Mouse (Mus musculus): ENCODE results near the gene Pigr.

Pigr gene

GRCm38 (mm10) chr1:130849530-130850214 lies 23.2 kb downstream of the Pigr start:
- no peak for DNase-seq (ENCODE audit: low read depth, low spot score)
- Histone ChIP-seq H3K36me3 (ENCODE audit: control insufficient read depth, insufficient read depth, low read length, poor library complexity, severe bottlenecking) (no peaks in the 10 kb centered on the region), H3K27me3 (ENCODE audit: control insufficient read depth, insufficient read depth, low read length, poor library complexity, severe bottlenecking) (no peaks in the 10 kb centered on the region)

GRCm38 (mm10) chr1:130850405-130850804 lies 23.9 kb downstream of the Pigr start:
- Histone ChIP-seq H3K27me3 (ENCODE audit: control insufficient read depth, insufficient read depth, low read length, poor library complexity, severe bottlenecking) (no peaks in the 10 kb centered on the region), H3K36me3 (ENCODE audit: control insufficient read depth, insufficient read depth, low read length, poor library complexity, severe bottlenecking) (no peaks in the 10 kb centered on the region)
- DNase-seq (ENCODE audit: low read depth, low spot score): peak; percentile 86

- H3K27me3 ChIP-seq (ENCODE audit: control insufficient read depth, insufficient read depth, low read length, poor library complexity, severe bottlenecking): no peaks in the 10 kb centered on the region
Measured at GRCm38 (mm10) chr1:130854819-130855218, 28.3 kb downstream of the Pigr start.

GRCm38 (mm10) chr1:130855723-130856122 lies 29.2 kb downstream of the Pigr start:
- H3K27me3 ChIP-seq (ENCODE audit: control insufficient read depth, insufficient read depth, low read length, poor library complexity, severe bottlenecking): no peaks in the 10 kb centered on the region
- no peak for DNase-seq (ENCODE audit: low read depth, low spot score)
- H3K36me3 ChIP-seq (ENCODE audit: control insufficient read depth, insufficient read depth, low read length, poor library complexity, severe bottlenecking): no peaks in the 10 kb centered on the region

More at GRCm38 (mm10) chr1:130854819-130855218, 28.3 kb downstream of the Pigr start:
- DNase-seq (ENCODE audit: low read depth, low spot score): no peak
- H3K36me3 ChIP-seq (ENCODE audit: control insufficient read depth, insufficient read depth, low read length, poor library complexity, severe bottlenecking): no peaks in the 10 kb centered on the region

GRCm38 (mm10) chr1:130857456-130857855 lies 31.0 kb downstream of the Pigr start:
- DNase-seq (ENCODE audit: low read depth, low spot score): no peak
- H3K36me3 ChIP-seq (ENCODE audit: control insufficient read depth, insufficient read depth, low read length, poor library complexity, severe bottlenecking): no peaks in the 10 kb centered on the region

DNA sequence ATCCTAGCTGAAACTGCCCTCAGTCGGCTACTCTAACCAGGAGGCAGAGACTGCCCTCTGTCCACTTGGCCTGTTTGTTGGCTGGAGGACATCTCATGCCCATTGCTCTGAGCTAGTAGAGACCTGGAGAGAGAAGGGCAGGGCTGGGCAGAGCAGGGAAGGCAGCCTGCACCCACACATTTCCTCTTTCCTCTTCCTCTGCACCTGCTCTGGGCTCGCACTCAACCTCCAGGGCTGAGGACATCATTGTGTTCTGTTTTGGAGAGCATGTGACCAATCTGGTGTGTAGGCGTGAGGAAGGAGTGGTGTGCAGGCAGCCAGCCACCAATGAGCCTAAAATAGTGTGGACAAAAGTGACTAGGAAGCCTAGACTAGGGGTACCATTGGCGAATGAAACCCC lies 37.8 kb downstream of the Pigr start:
- peak; percentile 92 for DNase-seq (ENCODE audit: low read depth, low spot score)
- Histone ChIP-seq H3K27me3 (ENCODE audit: control insufficient read depth, insufficient read depth, low read length, poor library complexity, severe bottlenecking) (no peaks in the 10 kb centered on the region), H3K36me3 (ENCODE audit: control insufficient read depth, insufficient read depth, low read length, poor library complexity, severe bottlenecking) (no peaks in the 10 kb centered on the region)

More at GRCm38 (mm10) chr1:130857456-130857855, 31.0 kb downstream of the Pigr start:
- no peaks in the 10 kb centered on the region for H3K27me3 ChIP-seq (ENCODE audit: control insufficient read depth, insufficient read depth, low read length, poor library complexity, severe bottlenecking)

DNA sequence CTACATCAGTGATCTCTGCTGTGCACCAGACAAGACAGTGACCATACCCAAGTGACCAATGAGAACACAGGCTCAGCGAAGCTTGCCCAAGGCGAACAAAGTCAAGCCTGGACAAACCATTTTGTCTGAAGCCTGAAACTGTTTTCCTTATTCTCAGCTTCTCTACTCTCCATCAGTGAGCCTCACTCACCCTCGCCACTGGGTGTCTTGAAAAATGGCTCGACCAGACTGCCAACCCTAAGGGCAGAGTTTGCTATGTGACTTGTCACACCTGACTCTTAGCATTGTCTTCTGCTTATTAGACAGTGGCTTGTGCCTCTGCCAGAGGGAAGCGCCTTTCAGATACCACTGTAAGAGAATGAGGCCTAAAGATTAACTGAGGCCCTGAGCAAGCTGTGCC lies 38.3 kb downstream of the Pigr start:
- H3K36me3 ChIP-seq (ENCODE audit: control insufficient read depth, insufficient read depth, low read length, poor library complexity, severe bottlenecking): no peaks in the 10 kb centered on the region
- peak; percentile 57 for DNase-seq (ENCODE audit: low read depth, low spot score)
- H3K27me3 ChIP-seq (ENCODE audit: control insufficient read depth, insufficient read depth, low read length, poor library complexity, severe bottlenecking): no peaks in the 10 kb centered on the region

DNA sequence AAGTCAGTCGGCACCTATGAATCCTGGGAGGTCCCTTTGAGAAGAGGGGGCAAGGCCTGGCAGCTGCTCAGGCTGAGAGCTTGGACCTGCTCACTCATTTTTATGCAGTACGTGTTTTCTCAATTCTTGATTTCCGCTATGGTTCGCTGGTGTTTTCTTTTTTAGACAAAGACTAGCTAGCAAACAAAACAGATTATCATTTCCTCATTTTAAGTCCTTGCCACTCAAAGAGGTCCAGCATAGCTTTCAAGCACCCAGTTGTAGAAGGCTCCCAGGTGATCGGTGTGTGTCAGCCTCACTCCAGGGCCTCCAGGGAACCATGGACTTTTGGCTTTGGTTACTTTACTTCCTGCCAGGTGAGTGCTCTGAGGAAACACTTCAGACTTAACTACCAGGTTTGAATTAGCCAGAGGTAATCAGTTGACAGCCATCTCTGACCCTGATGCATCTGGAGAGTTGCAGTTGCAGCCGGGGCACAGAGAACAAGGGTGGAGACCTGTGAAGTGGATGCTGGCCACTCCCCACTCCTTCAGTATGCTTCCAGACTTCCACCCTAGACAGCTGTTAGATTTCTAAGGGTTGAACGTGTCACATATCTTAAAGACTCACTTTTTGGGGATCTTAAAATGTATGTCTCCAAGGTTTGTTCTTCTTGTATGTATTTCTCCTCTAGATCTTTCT lies 39.2 kb downstream of the Pigr start, which contains the start of gene Fcmr:
Gene Fcmr (plus strand): TSS at position 129 of the 681 bp plus-strand sequence.
- Histone ChIP-seq H3K36me3 (ENCODE audit: control insufficient read depth, insufficient read depth, low read length, poor library complexity, severe bottlenecking) (no peaks in the 10 kb centered on the region), H3K27me3 (ENCODE audit: control insufficient read depth, insufficient read depth, low read length, poor library complexity, severe bottlenecking) (no peaks in the 10 kb centered on the region)
- peak; percentile 82 for DNase-seq (ENCODE audit: low read depth, low spot score)

- Histone ChIP-seq H3K36me3 (ENCODE audit: control insufficient read depth, insufficient read depth, low read length, poor library complexity, severe bottlenecking) (peaks cover 15% of the 10 kb centered on the region), H3K27me3 (ENCODE audit: control insufficient read depth, insufficient read depth, low read length, poor library complexity, severe bottlenecking) (no peaks in the 10 kb centered on the region)
- peak; percentile 54 for DNase-seq (ENCODE audit: low read depth, low spot score)
Measured at GRCm38 (mm10) chr1:130872912-130873311, 46.4 kb downstream of the Pigr start.

DNA sequence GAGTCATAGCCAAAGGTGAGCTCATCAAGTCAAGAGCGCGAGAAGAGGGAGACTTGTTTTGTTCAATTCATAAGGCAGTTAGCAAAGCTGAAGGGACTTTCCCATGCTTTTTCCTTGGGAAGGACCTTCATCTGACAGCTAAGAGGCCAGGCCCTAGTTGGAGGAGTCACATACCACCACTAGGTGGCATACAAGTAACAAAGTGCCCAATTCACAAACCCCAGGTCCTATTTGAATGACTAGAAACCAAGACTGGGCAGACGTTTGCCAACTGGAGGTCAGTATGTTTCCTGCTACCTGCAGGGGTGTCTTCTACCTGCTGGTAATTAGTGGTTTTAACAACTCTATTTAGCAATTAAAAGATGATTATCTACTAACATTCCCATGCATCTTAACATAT lies 48.7 kb downstream of the Pigr start:
- DNase-seq (ENCODE audit: low read depth, low spot score): peak; percentile 70
- Histone ChIP-seq H3K27me3 (ENCODE audit: control insufficient read depth, insufficient read depth, low read length, poor library complexity, severe bottlenecking) (no peaks in the 10 kb centered on the region), H3K36me3 (ENCODE audit: control insufficient read depth, insufficient read depth, low read length, poor library complexity, severe bottlenecking) (peaks cover 30% of the 10 kb centered on the region)

DNA sequence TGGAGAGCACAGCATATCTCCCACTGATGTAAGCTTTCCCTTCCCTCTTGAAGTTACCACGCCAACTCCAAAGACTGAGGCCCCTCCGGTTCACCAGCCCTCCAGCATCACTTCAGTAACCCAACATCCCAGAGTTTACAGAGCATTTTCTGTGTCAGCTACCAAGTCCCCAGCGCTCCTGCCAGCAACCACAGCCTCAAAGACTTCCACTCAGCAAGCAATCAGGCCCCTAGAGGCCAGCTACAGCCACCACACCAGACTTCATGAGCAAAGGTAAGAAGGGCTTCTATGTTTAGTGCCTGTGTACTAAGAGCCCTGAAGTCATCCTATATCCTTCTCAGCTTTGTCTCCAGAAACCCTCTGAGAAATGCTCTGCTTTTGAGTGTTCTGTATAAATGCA lies 49.4 kb downstream of the Pigr start:
- no peaks in the 10 kb centered on the region for H3K27me3 ChIP-seq (ENCODE audit: control insufficient read depth, insufficient read depth, low read length, poor library complexity, severe bottlenecking)
- H3K36me3 ChIP-seq (ENCODE audit: control insufficient read depth, insufficient read depth, low read length, poor library complexity, severe bottlenecking): peaks cover 35% of the 10 kb centered on the region
- no peak for DNase-seq (ENCODE audit: low read depth, low spot score)

DNA sequence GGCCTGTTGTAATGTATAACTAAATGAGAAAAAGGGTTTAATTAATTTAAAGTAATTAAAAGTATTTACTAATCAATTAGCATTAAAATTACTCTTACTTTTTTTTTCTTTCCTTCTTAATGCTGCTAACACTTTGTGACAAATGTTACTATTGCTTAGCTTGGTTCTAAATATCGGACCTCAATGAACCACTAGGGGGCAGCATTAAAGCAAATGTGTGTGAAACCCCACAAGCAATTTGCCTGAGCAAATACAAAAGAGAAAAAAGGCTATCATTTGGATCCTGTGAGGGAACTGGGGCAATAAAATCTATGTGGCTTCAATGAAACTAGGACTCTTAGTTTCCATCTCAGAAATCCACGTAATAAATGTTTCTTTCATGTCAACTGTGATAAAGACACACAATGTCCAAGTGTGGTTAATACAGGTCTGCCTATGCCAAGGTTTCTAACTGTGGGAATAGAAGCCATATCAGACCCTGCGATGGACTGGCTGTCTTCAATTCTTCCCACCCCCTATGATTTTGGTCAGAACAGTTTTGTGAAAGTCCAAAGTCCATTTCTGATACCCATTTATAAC lies 50.5 kb downstream of the Pigr start:
- Histone ChIP-seq H3K36me3 (ENCODE audit: control insufficient read depth, insufficient read depth, low read length, poor library complexity, severe bottlenecking) (peaks cover 37% of the 10 kb centered on the region), H3K27me3 (ENCODE audit: control insufficient read depth, insufficient read depth, low read length, poor library complexity, severe bottlenecking) (no peaks in the 10 kb centered on the region)
- peak; percentile 86 for DNase-seq (ENCODE audit: low read depth, low spot score)

GRCm38 (mm10) chr1:130877889-130878614 lies 51.6 kb downstream of the Pigr start:
- DNase-seq (ENCODE audit: low read depth, low spot score): peak; percentile 63
- Histone ChIP-seq H3K27me3 (ENCODE audit: control insufficient read depth, insufficient read depth, low read length, poor library complexity, severe bottlenecking) (no peaks in the 10 kb centered on the region), H3K36me3 (ENCODE audit: control insufficient read depth, insufficient read depth, low read length, poor library complexity, severe bottlenecking) (peaks cover 37% of the 10 kb centered on the region)

- Histone ChIP-seq H3K36me3 (ENCODE audit: control insufficient read depth, insufficient read depth, low read length, poor library complexity, severe bottlenecking) (peaks cover 37% of the 10 kb centered on the region), H3K27me3 (ENCODE audit: control insufficient read depth, insufficient read depth, low read length, poor library complexity, severe bottlenecking) (no peaks in the 10 kb centered on the region)
- no peak for DNase-seq (ENCODE audit: low read depth, low spot score)
Measured at GRCm38 (mm10) chr1:130879927-130880326, 53.4 kb downstream of the Pigr start.

- H3K36me3 ChIP-seq (ENCODE audit: control insufficient read depth, insufficient read depth, low read length, poor library complexity, severe bottlenecking): peaks cover 20% of the 10 kb centered on the region
- H3K27me3 ChIP-seq (ENCODE audit: control insufficient read depth, insufficient read depth, low read length, poor library complexity, severe bottlenecking): no peaks in the 10 kb centered on the region
- no peak for DNase-seq (ENCODE audit: low read depth, low spot score)
Measured at GRCm38 (mm10) chr1:130883146-130883545, 56.7 kb downstream of the Pigr start.
